Mouse (Mus musculus) stomach, embryonic 16.5 days (tissue): ENCODE measurements around the gene Fam173a. TPM values are rescaled to one million over a fixed set of nuclear protein-coding genes. Genes with fewer than 3 reads are reported as not detected.

Experiments
- ATAC-seq: fragments of 200-750 bp; cut with Nextera tagmentation; 2 replicates; pipeline ENCODE4 v1.8.0; 2017; ENCODE audit warnings: moderate number of reproducible peaks, moderate TSS enrichment; ENCODE audit not compliant: insufficient read depth, low FRiP score
- H3K27ac ChIP-seq: fragments of 300-500 bp; sonication (generic); 2 replicates; pipeline ENCODE4 v1.5.1; 2014; ENCODE audit warnings: low read length
- H3K27me3 ChIP-seq: fragments of 300-500 bp; sonication (generic); 2 replicates; pipeline ENCODE4 v1.6.1; 2014; ENCODE audit warnings: low read length, control low read depth, mixed read lengths; ENCODE audit not compliant: control insufficient read depth, insufficient read depth
- H3K36me3 ChIP-seq: fragments of 300-500 bp; sonication (generic); 2 replicates; pipeline ENCODE4 v1.6.1; 2014; ENCODE audit warnings: low read length; ENCODE audit not compliant: control insufficient read depth, insufficient read depth
- H3K4me1 ChIP-seq: fragments of 300-500 bp; sonication (generic); 2 replicates; pipeline ENCODE4 v1.6.1; 2014; ENCODE audit warnings: low read length, control low read depth, mixed read lengths; ENCODE audit not compliant: control insufficient read depth, insufficient read depth
- H3K4me2 ChIP-seq: fragments of 300-500 bp; sonication (generic); 2 replicates; pipeline ENCODE4 v1.6.1; 2014; ENCODE audit warnings: low read depth, low read length, mixed read lengths
- H3K4me3 ChIP-seq: fragments of 300-500 bp; sonication (generic); replicated peaks from 2 replicates; pipeline ENCODE4 v1.5.1; 2014; ENCODE audit warnings: mild to moderate bottlenecking, low read length
- H3K9ac ChIP-seq: fragments of 300-500 bp; sonication (generic); 2 replicates; pipeline ENCODE4 v1.6.1; 2014; ENCODE audit warnings: low read length
- H3K9me3 ChIP-seq: fragments of 300-500 bp; sonication (generic); replicated peaks from 2 replicates; pipeline ENCODE4 v1.6.1; 2016; ENCODE audit warnings: low read length, control low read depth; ENCODE audit not compliant: control insufficient read depth
- WGBS: fragments of 180-500 bp; shearing (Covaris S2); extraction: QIAGEN DNeasy Blood & Tissue Kit; methylation state at CpG from one replicate; pipeline ENCODE4 v1.1.7; 2014; 5-methylcytosine and 5-hydroxymethylcytosine counted together
- polyA plus RNA-seq: library from polyadenylated mRNA; unstranded; fragments of >200 nt; fragmentation: Nextera tagmentation; extraction: Ambion mirVana; gene quantifications from 2 replicates; pipeline ENCODE4 v1.2.1, GENCODE M21; 2015

Fam173a gene
- polyA plus RNA-seq = 96.9 and 102 TPM in 2 replicates

DNA sequence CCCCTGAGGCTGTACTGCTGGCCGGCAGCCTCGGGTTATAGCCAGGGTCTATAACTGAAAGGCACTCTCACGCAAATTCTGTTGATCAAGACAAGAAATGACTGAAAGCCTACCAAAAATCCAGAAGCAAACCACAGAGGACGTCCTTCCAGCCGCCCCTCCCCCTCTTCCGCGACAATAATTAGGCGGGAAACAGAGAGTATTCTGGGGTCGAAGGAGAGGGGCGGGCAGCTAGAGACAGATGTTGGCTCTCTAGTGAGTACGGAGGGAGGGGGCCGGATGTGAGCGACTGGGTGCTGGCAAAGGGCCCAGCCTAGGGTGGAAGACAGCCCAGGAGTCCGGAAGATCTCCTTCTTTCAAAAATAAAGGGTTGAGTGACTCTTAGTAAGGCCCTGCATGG lies at the start of gene Fam173a:
TSS of gene Fam173a (minus strand) at position 287 of the 400 bp plus-strand sequence.
- H3K4me2 ChIP-seq = peak within 1 kb of the TSS; percentile 96
- H3K4me1 ChIP-seq = peaks cover 37% of the 10 kb centered on the region
- H3K9ac ChIP-seq = peak within 1 kb of the TSS; percentile 77
- peak within 1 kb of the TSS; percentile 98 for H3K27ac ChIP-seq
- H3K9me3 ChIP-seq = no peaks in the 10 kb centered on the region
- ATAC-seq = peak; percentile 80
- under 1% methylated on average over 14 of the region's 14 CpGs for WGBS
- H3K36me3 ChIP-seq = 0 out of 2 replicates have a peak, but pooled peaks cover under 1% of the 10 kb centered on the region
- peak within 1 kb of the TSS; percentile 93 for H3K4me3 ChIP-seq
- no peaks in the 10 kb centered on the region for H3K27me3 ChIP-seq

DNA sequence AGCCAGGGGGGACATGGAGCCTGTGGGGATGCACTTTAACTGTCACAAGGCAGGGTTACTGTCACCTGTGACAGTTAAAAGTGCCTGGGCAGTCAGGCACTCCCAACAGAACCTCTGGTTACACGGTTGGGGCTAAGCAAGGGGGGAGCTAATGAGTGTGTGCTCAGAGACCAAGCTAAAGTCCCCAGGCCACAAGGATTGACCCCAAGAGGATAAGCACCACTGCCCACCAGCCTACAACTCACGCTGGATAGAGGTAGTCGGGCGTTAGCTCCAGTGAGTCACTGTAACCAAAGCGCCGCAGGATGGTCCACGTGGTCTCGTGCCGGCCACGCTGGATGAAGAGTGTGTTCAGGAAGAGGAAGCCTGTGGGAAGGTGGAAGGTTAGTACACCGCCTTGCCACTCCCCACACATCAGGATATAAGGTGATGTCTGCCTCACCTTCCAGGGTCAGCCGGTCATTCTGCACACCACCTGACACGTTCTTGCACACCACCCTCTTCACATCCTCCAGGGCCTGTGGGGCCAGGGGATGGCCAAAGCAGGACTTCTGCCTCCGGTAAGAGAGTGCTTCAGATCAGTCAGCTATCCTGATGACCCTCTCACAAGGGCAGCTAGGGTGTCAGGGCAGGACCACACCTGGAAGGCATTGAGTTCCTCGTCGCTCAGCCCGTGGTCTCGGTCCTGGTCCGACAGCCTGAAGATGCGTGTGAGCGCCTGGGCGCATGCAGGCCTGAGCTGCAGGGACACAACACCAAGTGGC lies 48.6 kb upstream of the Fam173a start, which contains the start of gene Gm20683:
TSS of gene Gm20683 (minus strand) at position 647 of the 764 bp plus-strand sequence.
- Histone ChIP-seq H3K9me3 (no peaks in the 10 kb centered on the region), H3K4me3 (no peak within 1 kb of the TSS), H3K9ac (no peak within 1 kb of the TSS), H3K4me2 (no peak within 1 kb of the TSS), H3K27me3 (no peaks in the 10 kb centered on the region), H3K4me1 (peaks cover 25% of the 10 kb centered on the region), H3K27ac (no peak within 1 kb of the TSS), H3K36me3 (peaks cover 25% of the 10 kb centered on the region)
- 92% methylated on average over 22 of the region's 22 CpGs for WGBS
- ATAC-seq = no peak

DNA sequence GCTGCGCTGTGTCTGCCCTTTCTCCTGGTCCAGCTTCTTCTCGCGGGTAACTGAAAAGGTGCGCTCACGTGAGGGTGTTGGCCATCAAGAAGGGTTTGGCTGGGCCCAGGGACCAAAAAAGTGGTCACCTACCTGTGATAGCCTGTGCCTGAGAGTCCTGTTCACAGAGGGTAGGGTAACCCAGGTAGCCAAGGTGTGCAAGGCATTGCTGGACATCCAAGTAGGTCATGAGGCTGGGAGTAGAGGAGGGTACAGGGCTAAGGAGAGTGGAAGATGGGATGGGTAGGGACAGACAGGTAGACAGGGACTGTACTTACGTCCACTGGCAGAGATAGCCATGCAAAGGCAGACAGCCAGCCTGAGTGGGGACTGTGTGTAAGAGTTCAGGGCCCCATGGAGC lies 47.8 kb upstream of the Fam173a start:
- ATAC-seq = no peak
- Histone ChIP-seq H3K4me2 (no peak overlapping the region), H3K9ac (no peak overlapping the region), H3K27me3 (no peaks in the 10 kb centered on the region), H3K27ac (no peak overlapping the region), H3K4me3 (no peak overlapping the region), H3K4me1 (peaks cover 32% of the 10 kb centered on the region), H3K9me3 (no peaks in the 10 kb centered on the region), H3K36me3 (peaks cover 25% of the 10 kb centered on the region)
- WGBS = 95% methylated on average over 6 of the region's 6 CpGs

DNA sequence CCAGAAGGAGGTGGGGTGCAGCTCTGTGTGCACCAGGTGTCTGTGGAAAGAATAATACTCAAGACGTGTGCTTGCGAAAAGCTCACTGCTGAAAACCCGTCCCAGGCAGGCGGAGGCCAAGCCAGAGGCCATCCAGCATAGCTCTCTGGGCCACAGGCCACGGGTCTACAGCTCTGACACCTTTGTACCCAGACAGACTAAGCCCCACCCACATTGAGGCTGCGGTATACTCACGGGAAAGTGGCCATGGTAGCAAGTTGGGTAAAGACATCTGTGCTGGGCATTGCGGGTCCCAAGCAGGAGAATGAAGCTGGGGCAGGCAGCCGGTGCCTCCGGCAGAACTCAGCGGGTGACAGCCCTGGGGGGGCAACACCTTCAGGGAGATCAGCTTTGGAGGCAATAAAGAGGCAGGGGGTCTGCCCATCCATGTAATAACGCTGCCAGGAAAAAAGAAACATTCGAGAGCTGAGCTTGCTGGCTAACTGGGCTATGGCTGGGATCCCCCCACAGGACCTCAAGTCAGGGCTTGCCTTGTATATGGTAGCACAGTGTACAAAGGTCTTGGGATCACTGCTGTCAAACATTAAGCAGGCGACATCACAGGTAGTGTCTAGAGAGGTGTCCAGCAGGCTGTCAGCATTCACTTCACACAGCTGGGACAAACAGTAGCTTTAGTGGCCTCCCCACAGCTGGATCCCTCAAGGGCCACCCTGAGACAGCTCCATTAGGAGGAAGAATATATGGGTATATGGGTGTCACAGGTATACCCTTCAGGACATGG lies 46.9 kb upstream of the Fam173a start:
- no peak overlapping the region for H3K27ac ChIP-seq
- no peak for ATAC-seq
- no peak overlapping the region for H3K4me2 ChIP-seq
- peaks cover 36% of the 10 kb centered on the region for H3K4me1 ChIP-seq
- H3K27me3 ChIP-seq = no peaks in the 10 kb centered on the region
- H3K4me3 ChIP-seq = no peak overlapping the region
- no peak overlapping the region for H3K9ac ChIP-seq
- peaks cover 34% of the 10 kb centered on the region for H3K36me3 ChIP-seq
- H3K9me3 ChIP-seq = no peaks in the 10 kb centered on the region
- 82% methylated on average over 14 of the region's 14 CpGs for WGBS

DNA sequence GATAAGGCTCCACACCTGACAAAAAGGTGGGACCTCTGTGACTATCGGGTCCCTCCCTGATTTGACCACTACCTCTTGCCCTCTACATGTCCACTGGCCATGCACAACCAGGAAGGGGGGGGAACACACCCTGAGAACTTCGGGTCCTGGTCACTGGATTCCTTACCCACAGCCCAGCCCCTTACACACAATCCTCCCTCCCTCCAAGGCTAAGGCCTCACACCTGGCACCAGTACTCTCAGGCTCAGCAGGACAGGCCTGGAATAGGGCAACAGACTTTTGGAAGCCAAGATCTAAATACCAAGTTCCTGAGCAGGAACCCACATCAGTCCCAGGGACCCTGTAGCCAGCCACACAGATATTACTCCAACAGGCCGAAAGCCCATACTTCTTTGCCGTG lies 46.2 kb upstream of the Fam173a start:
- Histone ChIP-seq H3K27me3 (no peaks in the 10 kb centered on the region), H3K4me2 (no peak overlapping the region), H3K4me3 (no peak overlapping the region), H3K4me1 (peaks cover 41% of the 10 kb centered on the region), H3K27ac (no peak overlapping the region), H3K9ac (no peak overlapping the region), H3K9me3 (no peaks in the 10 kb centered on the region), H3K36me3 (peaks cover 34% of the 10 kb centered on the region)
- 83% methylated on average over 4 of the region's 4 CpGs for WGBS
- ATAC-seq = no peak

DNA sequence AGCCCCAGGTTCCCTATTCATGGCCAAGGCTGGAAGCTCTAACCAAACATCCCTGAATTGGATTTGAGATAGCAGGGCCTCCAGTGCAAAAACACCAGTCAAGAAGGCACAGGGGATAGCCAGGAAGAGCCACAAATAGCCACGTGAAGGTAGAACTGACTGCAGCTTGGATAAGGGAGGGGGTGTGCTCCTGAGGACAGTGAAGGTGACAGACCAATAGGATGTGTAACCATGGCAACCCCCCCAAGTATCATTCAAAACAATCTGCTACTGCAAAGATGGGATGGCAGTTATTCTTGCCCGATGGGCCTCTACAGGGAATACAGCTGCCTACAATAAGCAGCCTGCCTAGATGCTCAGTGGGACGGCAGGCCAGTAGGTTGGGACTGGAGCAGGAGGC lies 44.8 kb upstream of the Fam173a start:
- no peak overlapping the region for H3K27ac ChIP-seq
- WGBS = 56% methylated on average over 3 of the region's 3 CpGs
- 0 out of 2 replicates have a peak overlapping the region, but pooled peaks have one; percentile 64 for H3K4me2 ChIP-seq
- H3K9me3 ChIP-seq = no peaks in the 10 kb centered on the region
- H3K27me3 ChIP-seq = no peaks in the 10 kb centered on the region
- peak overlapping the region; percentile 71; the same call in 1 of the 2 replicates for H3K9ac ChIP-seq
- H3K4me3 ChIP-seq = no peak overlapping the region
- peaks cover 34% of the 10 kb centered on the region for H3K4me1 ChIP-seq
- ATAC-seq = no peak
- H3K36me3 ChIP-seq = peaks cover 34% of the 10 kb centered on the region

DNA sequence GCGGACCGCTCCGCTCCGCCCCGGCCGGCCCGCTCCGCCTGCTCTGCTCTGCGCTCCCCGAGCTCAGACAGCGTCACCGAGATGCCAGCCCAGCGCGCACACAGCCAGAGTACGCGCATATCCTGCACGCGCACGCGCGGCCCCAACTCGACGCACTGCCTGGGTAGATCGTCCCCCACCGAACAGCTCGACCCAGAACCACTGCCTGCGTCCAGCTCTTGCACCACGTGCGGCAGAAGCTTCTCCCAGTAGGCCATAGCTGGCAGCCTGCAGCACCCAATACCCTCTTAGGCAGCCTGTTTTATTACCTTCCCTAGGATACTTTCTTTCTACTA lies 44.3 kb upstream of the Fam173a start, which contains the start of gene Rhbdl1:
TSS of gene Rhbdl1 (minus strand) at position 220 of the 335 bp plus-strand sequence.
- 3% methylated on average over 29 of the region's 29 CpGs for WGBS
- no peak for ATAC-seq
- Histone ChIP-seq H3K9me3 (no peaks in the 10 kb centered on the region), H3K4me3 (peak within 1 kb of the TSS; percentile 36), H3K27me3 (no peaks in the 10 kb centered on the region), H3K36me3 (peaks cover 34% of the 10 kb centered on the region), H3K4me2 (peak within 1 kb of the TSS; percentile 64), H3K9ac (peak within 1 kb of the TSS; percentile 71), H3K4me1 (peaks cover 35% of the 10 kb centered on the region), H3K27ac (no peak within 1 kb of the TSS)

DNA sequence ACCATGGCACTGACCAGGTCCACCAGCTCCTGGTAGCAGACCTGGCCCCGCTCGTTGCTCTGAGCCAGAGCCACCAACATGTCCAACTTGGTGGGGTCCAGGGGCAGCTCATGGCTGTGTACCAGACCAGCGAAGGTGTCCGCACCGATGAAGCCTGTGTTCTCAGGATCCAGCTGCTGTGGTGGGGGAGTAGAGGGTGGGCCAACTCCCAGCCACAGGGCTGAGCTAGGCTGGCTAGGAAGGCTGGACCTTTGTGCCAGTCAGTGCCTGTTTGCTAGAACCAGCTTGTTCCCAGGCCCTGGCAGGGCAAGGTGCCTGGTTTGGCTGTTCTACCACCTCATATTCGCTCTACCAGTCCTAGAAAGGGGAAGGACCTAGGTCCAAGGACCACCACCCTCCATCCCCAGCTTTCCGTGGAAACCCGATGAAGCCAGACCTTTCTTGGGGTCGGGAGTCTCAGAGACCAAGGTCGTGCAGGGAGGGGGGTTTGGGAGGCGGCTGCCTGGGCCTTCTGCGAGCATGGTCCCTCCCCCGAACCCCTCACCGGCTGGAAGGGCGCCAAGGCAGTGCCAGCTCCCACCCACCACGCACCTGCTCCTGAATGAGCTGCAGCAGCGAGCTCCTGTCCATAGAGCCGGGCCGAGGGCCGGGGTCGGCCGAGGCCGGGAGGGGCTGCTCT lies 43.8 kb upstream of the Fam173a start:
- Histone ChIP-seq H3K27me3 (no peaks in the 10 kb centered on the region), H3K4me2 (peak overlapping the region; percentile 64), H3K36me3 (peaks cover 32% of the 10 kb centered on the region), H3K9me3 (no peaks in the 10 kb centered on the region), H3K4me3 (peak overlapping the region; percentile 36), H3K27ac (no peak overlapping the region), H3K4me1 (peaks cover 40% of the 10 kb centered on the region), H3K9ac (peak overlapping the region; percentile 71)
- WGBS = 23% methylated on average over 23 of the region's 23 CpGs
- no peak for ATAC-seq
